Mouse (Mus musculus) hindbrain, embryonic 14.5 days (tissue): ENCODE results near the gene Slc25a19. TPM values are rescaled to one million over a fixed set of nuclear protein-coding genes. Genes with fewer than 3 reads are reported as not detected.

Experiments
- ATAC-seq: fragments of 200-750 bp; cut with Nextera tagmentation; 2 replicates; pipeline ENCODE4 v1.8.0; 2017; ENCODE audit warnings: moderate number of reproducible peaks, mild to moderate bottlenecking, moderate TSS enrichment, moderate library complexity; ENCODE audit not compliant: low FRiP score
- DNase-seq: peaks from one replicate; pipeline ENCODE4 v3.0.0-alpha.2; 2015; ENCODE audit warnings: low spot score
- H3K27ac ChIP-seq: fragments of 300-500 bp; sonication (generic); 2 replicates; pipeline ENCODE4 v1.5.1; 2014; ENCODE audit warnings: mild to moderate bottlenecking, moderate library complexity
- H3K27me3 ChIP-seq: fragments of 300-500 bp; sonication (generic); 2 replicates; pipeline ENCODE4 v1.6.1; 2014; ENCODE audit warnings: mild to moderate bottlenecking, low read length, mixed read lengths; ENCODE audit not compliant: control insufficient read depth, insufficient read depth
- H3K36me3 ChIP-seq: fragments of 300-500 bp; sonication (generic); replicated peaks from 2 replicates; pipeline ENCODE4 v1.6.1; 2014; ENCODE audit not compliant: control insufficient read depth, insufficient read depth
- H3K4me1 ChIP-seq: fragments of 300-500 bp; sonication (generic); replicated peaks from 2 replicates; pipeline ENCODE4 v1.6.1; 2014; ENCODE audit warnings: antibody characterized with exemption, low read length, mixed read lengths; ENCODE audit not compliant: control insufficient read depth, insufficient read depth
- H3K4me2 ChIP-seq: fragments of 300-500 bp; sonication (generic); replicated peaks from 2 replicates; pipeline ENCODE4 v1.6.1; 2014; ENCODE audit warnings: mild to moderate bottlenecking, moderate library complexity
- H3K4me3 ChIP-seq: fragments of 300-500 bp; sonication (generic); replicated peaks from 2 replicates; pipeline ENCODE4 v1.5.1; 2014; ENCODE audit warnings: mild to moderate bottlenecking, low read length
- H3K9ac ChIP-seq: fragments of 300-500 bp; sonication (generic); 2 replicates; pipeline ENCODE4 v1.6.1; 2014
- H3K9me3 ChIP-seq: fragments of 300-500 bp; sonication (generic); 2 replicates; pipeline ENCODE4 v1.6.1; 2016; ENCODE audit warnings: low read length; ENCODE audit not compliant: control insufficient read depth
- WGBS: fragments of 180-500 bp; shearing (Covaris S2); extraction: QIAGEN DNeasy Blood & Tissue Kit; methylation state at CpG from one replicate; pipeline ENCODE4 v1.1.7; 2014; 5-methylcytosine and 5-hydroxymethylcytosine counted together
- polyA plus RNA-seq: library from polyadenylated mRNA; unstranded; fragments of >200 nt; fragmentation: Nextera tagmentation; extraction: Ambion mirVana; gene quantifications from 2 replicates; pipeline ENCODE4 v1.2.1, GENCODE M21; 2014

Slc25a19 gene
- polyA plus RNA-seq, 1 experiment from 2014 or later = 37.8 TPM

GRCm38 (mm10) chr11:115626824-115627616 lies 1.1 kb downstream of the Slc25a19 start:
- H3K9ac ChIP-seq = peak overlapping the region; percentile 79
- peak overlapping the region; percentile 75 for H3K4me3 ChIP-seq
- H3K9me3 ChIP-seq = no peaks in the 10 kb centered on the region
- H3K27me3 ChIP-seq = no peaks in the 10 kb centered on the region
- ATAC-seq = no peak
- WGBS = 59% methylated on average over 11 of the region's 11 CpGs
- peaks cover 18% of the 10 kb centered on the region for H3K36me3 ChIP-seq
- peak overlapping the region; percentile 87 for H3K4me2 ChIP-seq
- no peak for DNase-seq
- peaks cover 14% of the 10 kb centered on the region; the same call in 1 of the 2 replicates for H3K4me1 ChIP-seq
- no peak overlapping the region for H3K27ac ChIP-seq

GRCm38 (mm10) chr11:115625877-115626276 lies 2.2 kb downstream of the Slc25a19 start:
- ATAC-seq = no peak

GRCm38 (mm10) chr11:115623487-115624070 lies 4.5 kb downstream of the Slc25a19 start:
- no peak overlapping the region for H3K4me3 ChIP-seq
- no peak overlapping the region for H3K9ac ChIP-seq
- H3K27ac ChIP-seq = no peak overlapping the region
- peaks cover 49% of the 10 kb centered on the region for H3K36me3 ChIP-seq
- H3K9me3 ChIP-seq = no peaks in the 10 kb centered on the region
- no peak for DNase-seq
- ATAC-seq = no peak
- no peaks in the 10 kb centered on the region for H3K27me3 ChIP-seq
- H3K4me2 ChIP-seq = no peak overlapping the region
- H3K4me1 ChIP-seq = peaks cover 11% of the 10 kb centered on the region; the same call in 1 of the 2 replicates
- WGBS = 74% methylated on average over 9 of the region's 9 CpGs

More at GRCm38 (mm10) chr11:115625877-115626276, 2.2 kb downstream of the Slc25a19 start:
- 81% methylated on average over 9 of the region's 9 CpGs for WGBS
- no peak overlapping the region for H3K27ac ChIP-seq
- no peaks in the 10 kb centered on the region for H3K9me3 ChIP-seq
- no peak for DNase-seq
- peaks cover 26% of the 10 kb centered on the region for H3K36me3 ChIP-seq
- H3K4me3 ChIP-seq = no peak overlapping the region
- no peak overlapping the region for H3K4me2 ChIP-seq
- H3K9ac ChIP-seq = 0 out of 2 replicates have a peak overlapping the region, but pooled peaks have one; percentile 16
- H3K4me1 ChIP-seq = peaks cover 14% of the 10 kb centered on the region; the same call in 1 of the 2 replicates
- no peaks in the 10 kb centered on the region for H3K27me3 ChIP-seq

GRCm38 (mm10) chr11:115619949-115620348 lies 8.1 kb downstream of the Slc25a19 start:
- no peaks in the 10 kb centered on the region for H3K27me3 ChIP-seq
- no peak overlapping the region for H3K9ac ChIP-seq
- H3K27ac ChIP-seq = no peak overlapping the region
- ATAC-seq (no peak), DNase-seq (no peak)
- H3K4me3 ChIP-seq = no peak overlapping the region
- H3K36me3 ChIP-seq = peaks cover 75% of the 10 kb centered on the region
- no peak overlapping the region for H3K4me2 ChIP-seq
- WGBS = 92% methylated on average over 7 of the region's 7 CpGs
- H3K4me1 ChIP-seq = no peaks in the 10 kb centered on the region
- no peaks in the 10 kb centered on the region for H3K9me3 ChIP-seq

- Histone ChIP-seq H3K4me3 (no peak overlapping the region), H3K9ac (no peak overlapping the region), H3K4me2 (no peak overlapping the region), H3K4me1 (no peaks in the 10 kb centered on the region), H3K9me3 (no peaks in the 10 kb centered on the region), H3K27me3 (peaks cover 7% of the 10 kb centered on the region; the same call in 1 of the 2 replicates), H3K36me3 (peaks cover 75% of the 10 kb centered on the region), H3K27ac (no peak overlapping the region)
- DNase-seq (no peak), ATAC-seq (no peak)
- WGBS = 89% methylated on average over 16 of the region's 16 CpGs
Measured at GRCm38 (mm10) chr11:115618732-115619516, 9.2 kb downstream of the Slc25a19 start.

GRCm38 (mm10) chr11:115618001-115618400 lies 10.1 kb downstream of the Slc25a19 start:
- no peak for ATAC-seq
- 81% methylated on average over 2 of the region's 2 CpGs for WGBS
- no peak overlapping the region for H3K27ac ChIP-seq
- H3K9me3 ChIP-seq = no peaks in the 10 kb centered on the region
- no peak overlapping the region for H3K9ac ChIP-seq
- H3K4me2 ChIP-seq = no peak overlapping the region
- no peaks in the 10 kb centered on the region for H3K4me1 ChIP-seq
- peaks cover 67% of the 10 kb centered on the region for H3K36me3 ChIP-seq
- no peak for DNase-seq
- no peak overlapping the region for H3K4me3 ChIP-seq
- peaks cover 9% of the 10 kb centered on the region; the same call in 1 of the 2 replicates for H3K27me3 ChIP-seq

- peaks cover 57% of the 10 kb centered on the region for H3K36me3 ChIP-seq
- H3K9ac ChIP-seq = no peak overlapping the region
- H3K4me2 ChIP-seq = no peak overlapping the region
- no peak for DNase-seq
- peaks cover 9% of the 10 kb centered on the region; the same call in 1 of the 2 replicates for H3K27me3 ChIP-seq
- no peaks in the 10 kb centered on the region for H3K9me3 ChIP-seq
- no peak overlapping the region for H3K4me3 ChIP-seq
- H3K27ac ChIP-seq = no peak overlapping the region
- H3K4me1 ChIP-seq = 0 out of 2 replicates have a peak, but pooled peaks cover 2% of the 10 kb centered on the region
- no peak for ATAC-seq
- WGBS = 81% methylated on average over 6 of the region's 6 CpGs
Measured at GRCm38 (mm10) chr11:115616893-115617292, 11.2 kb downstream of the Slc25a19 start.

- 96% methylated on average over 7 of the region's 7 CpGs for WGBS
- H3K4me1 ChIP-seq = 0 out of 2 replicates have a peak, but pooled peaks cover 5% of the 10 kb centered on the region
Measured at GRCm38 (mm10) chr11:115616371-115616770, 11.7 kb downstream of the Slc25a19 start.

GRCm38 (mm10) chr11:115615875-115616274 lies 12.2 kb downstream of the Slc25a19 start:
- 0 out of 2 replicates have a peak, but pooled peaks cover 5% of the 10 kb centered on the region for H3K4me1 ChIP-seq
- H3K9me3 ChIP-seq = no peaks in the 10 kb centered on the region
- H3K4me2 ChIP-seq = no peak overlapping the region
- ATAC-seq = no peak
- peaks cover 9% of the 10 kb centered on the region; the same call in 1 of the 2 replicates for H3K27me3 ChIP-seq
- no peak overlapping the region for H3K9ac ChIP-seq
- no peak overlapping the region for H3K4me3 ChIP-seq
- WGBS = 90% methylated on average over 6 of the region's 6 CpGs
- H3K27ac ChIP-seq = no peak overlapping the region
- peaks cover 49% of the 10 kb centered on the region for H3K36me3 ChIP-seq
- no peak for DNase-seq

More at GRCm38 (mm10) chr11:115616371-115616770, 11.7 kb downstream of the Slc25a19 start:
- Histone ChIP-seq H3K9ac (no peak overlapping the region), H3K4me2 (no peak overlapping the region), H3K27me3 (peaks cover 9% of the 10 kb centered on the region; the same call in 1 of the 2 replicates), H3K4me3 (no peak overlapping the region), H3K36me3 (peaks cover 54% of the 10 kb centered on the region), H3K9me3 (no peaks in the 10 kb centered on the region), H3K27ac (no peak overlapping the region)
- DNase-seq (no peak), ATAC-seq (no peak)
